8 mouse cellular contexts compared by ENCODE assay signal in the genomic region with DNA sequence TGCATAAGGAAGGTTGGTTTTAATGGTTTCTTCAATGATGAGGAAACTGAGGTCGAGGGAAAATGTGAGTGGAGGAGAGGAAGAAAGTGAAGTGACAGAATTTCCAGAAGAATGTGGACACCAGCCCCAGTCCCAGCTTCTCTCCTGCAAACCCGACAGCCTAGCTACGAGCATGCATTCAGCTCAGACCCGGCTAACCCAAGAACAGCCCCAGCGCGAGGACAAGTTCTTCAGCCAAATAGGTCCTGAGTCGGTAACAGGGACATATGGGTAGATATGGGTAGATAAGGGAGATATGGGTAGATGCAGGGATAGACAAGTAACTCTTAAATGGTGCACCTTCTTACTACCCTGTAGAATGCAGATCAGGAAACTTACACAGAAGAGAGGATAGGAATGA. TPM values are rescaled to one million over a fixed set of nuclear protein-coding genes. Genes with fewer than 3 reads are reported as not detected.
DNase-seq lines count a peak whose midpoint lies in the region; ATAC-seq lines count a peak whose summit lies in the region.
"Had no signal": no experiment of that assay in that cellular context is flagged by ENCODE, and none has a peak within 500 bp of the region (broad histone marks: within the 10 kb centered on the region; RNA-seq: fewer than 3 reads in every experiment).

No protein-coding gene starts in this region.

- H3K9ac ChIP-seq in lung, embryonic 16.5 days (ENCODE audit: low read length): peak overlapping the region; percentile 76
- no peak overlapping the region for H3K9ac ChIP-seq in liver, embryonic 13.5 days
- H3K9ac ChIP-seq in stomach, embryonic 16.5 days (ENCODE audit: low read length): peak overlapping the region; percentile 83; the same call in 1 of the 2 replicates

- 52% methylated on average over 7 of the region's 7 CpGs for WGBS in lung, embryonic 16.5 days
- 83% methylated on average over 7 of the region's 7 CpGs for WGBS in hindbrain, embryonic 10.5 days
- WGBS in liver, embryonic 13.5 days (ENCODE audit: insufficient replicate concordance): 65% methylated on average over 7 of the region's 7 CpGs
- WGBS in stomach, embryonic 16.5 days: 68% methylated on average over 7 of the region's 7 CpGs

- DNase-seq in lung, postnatal 36 days: no peak
- no peak for DNase-seq in hindbrain, embryonic 10.5 days (ENCODE audit: low spot score)
- DNase-seq in liver, embryonic 13.5 days: no peak
- no peak for DNase-seq in frontal cortex, postnatal 25 days (ENCODE audit: low spot score in 2 of 2)
- DNase-seq in cerebellum, postnatal 36 days: no peak
- DNase-seq: thymus, postnatal 36 days had no signal

- peak overlapping the region; percentile 51 for H3K4me2 ChIP-seq in lung, embryonic 16.5 days (ENCODE audit: low read depth, low read length)
- H3K4me2 ChIP-seq in liver, embryonic 13.5 days: peak overlapping the region; percentile 84; the same call in 1 of the 2 replicates
- H3K4me2 ChIP-seq in stomach, embryonic 16.5 days (ENCODE audit: low read depth, low read length): peak overlapping the region; percentile 76

- H3K36me3 ChIP-seq in lung, embryonic 16.5 days (ENCODE audit: control insufficient read depth, insufficient read depth, low read length): no peaks in the 10 kb centered on the region
- no peaks in the 10 kb centered on the region for H3K36me3 ChIP-seq in hindbrain, embryonic 10.5 days
- no peaks in the 10 kb centered on the region for H3K36me3 ChIP-seq in liver, embryonic 13.5 days
- H3K36me3 ChIP-seq in stomach, embryonic 16.5 days (ENCODE audit: control insufficient read depth, insufficient read depth, low read length): no peaks in the 10 kb centered on the region

- no peaks in the 10 kb centered on the region for H3K9me3 ChIP-seq in lung, embryonic 16.5 days (ENCODE audit: control insufficient read depth, low read length)
- H3K9me3 ChIP-seq in hindbrain, embryonic 10.5 days: no peaks in the 10 kb centered on the region
- no peaks in the 10 kb centered on the region for H3K9me3 ChIP-seq in liver, embryonic 13.5 days (replicated peaks)
- no peaks in the 10 kb centered on the region for H3K9me3 ChIP-seq in stomach, embryonic 16.5 days (replicated peaks; ENCODE audit: control insufficient read depth, low read length)

- H3K27me3 ChIP-seq in lung, embryonic 16.5 days (ENCODE audit: control insufficient read depth, insufficient read depth, low read depth, low read length): no peaks in the 10 kb centered on the region
- no peaks in the 10 kb centered on the region for H3K27me3 ChIP-seq in hindbrain, embryonic 10.5 days (ENCODE audit: insufficient read depth, poor library complexity, severe bottlenecking)
- peaks cover 16% of the 10 kb centered on the region for H3K27me3 ChIP-seq in liver, embryonic 13.5 days
- H3K27me3 ChIP-seq in stomach, embryonic 16.5 days (ENCODE audit: control insufficient read depth, insufficient read depth, low read length): no peaks in the 10 kb centered on the region

- peak overlapping the region; percentile 73 for H3K4me3 ChIP-seq in lung, embryonic 16.5 days (ENCODE audit: low read length)
- peak overlapping the region; percentile 68 for H3K4me3 ChIP-seq in hindbrain, embryonic 10.5 days
- no peak overlapping the region for H3K4me3 ChIP-seq in liver, embryonic 13.5 days (replicated peaks)
- peak overlapping the region; percentile 75 for H3K4me3 ChIP-seq in stomach, embryonic 16.5 days (replicated peaks; ENCODE audit: low read length)

- peaks cover 43% of the 10 kb centered on the region for H3K4me1 ChIP-seq in lung, embryonic 16.5 days (replicated peaks; ENCODE audit: control insufficient read depth, insufficient read depth, low read length)
- H3K4me1 ChIP-seq in hindbrain, embryonic 10.5 days (replicated peaks): peaks cover 63% of the 10 kb centered on the region
- peaks cover 35% of the 10 kb centered on the region for H3K4me1 ChIP-seq in liver, embryonic 13.5 days (replicated peaks)
- H3K4me1 ChIP-seq in stomach, embryonic 16.5 days (ENCODE audit: control insufficient read depth, insufficient read depth, low read length): peaks cover 30% of the 10 kb centered on the region

- H3K27ac ChIP-seq in lung, embryonic 16.5 days (ENCODE audit: low read length): no peak overlapping the region
- H3K27ac ChIP-seq in hindbrain, embryonic 10.5 days: no peak overlapping the region
- H3K27ac ChIP-seq in liver, embryonic 13.5 days: no peak overlapping the region
- no peak overlapping the region for H3K27ac ChIP-seq in stomach, embryonic 16.5 days (ENCODE audit: low read length)

- ATAC-seq in lung, embryonic 16.5 days (ENCODE audit: low read depth): no peak
- ATAC-seq in liver, embryonic 13.5 days (ENCODE audit: low read depth): no peak
- no peak for ATAC-seq in stomach, embryonic 16.5 days (ENCODE audit: insufficient read depth, low FRiP score)

RNA-seq across cellular contexts. Expression of gene Tram2, which starts 1.4 kb away (rescaled TPM):
- polyA plus RNA-seq in lung, embryonic 16.5 days (2015; fragmentation: Nextera tagmentation; extraction: Ambion mirVana): 7.8 and 8.6 TPM in 2 replicates
- polyA plus RNA-seq in hindbrain, embryonic 10.5 days (2016; fragmentation: Nextera tagmentation; extraction: Ambion mirVana): 5.0 and 6.3 TPM in 2 replicates
- polyA plus RNA-seq in liver, embryonic 13.5 days (2015; fragmentation: Nextera tagmentation; extraction: Ambion mirVana): 1.2 and 1.3 TPM in 2 replicates
- 5.6 and 5.8 TPM in 2 replicates for polyA plus RNA-seq in stomach, embryonic 16.5 days (2015; fragmentation: Nextera tagmentation; extraction: Ambion mirVana)
